Mouse (Mus musculus) ovary, postnatal 10 days (tissue): ENCODE results near the gene Rbm15b.
A peak's percentile ranks its signal among the peaks of the same experiment; 100 is the strongest.

Experiments
- DNase-seq: peaks from one replicate; pipeline ENCODE4 v3.0.0; 2022; ENCODE audit warnings: low spot score

The Rbm15b gene

DNA sequence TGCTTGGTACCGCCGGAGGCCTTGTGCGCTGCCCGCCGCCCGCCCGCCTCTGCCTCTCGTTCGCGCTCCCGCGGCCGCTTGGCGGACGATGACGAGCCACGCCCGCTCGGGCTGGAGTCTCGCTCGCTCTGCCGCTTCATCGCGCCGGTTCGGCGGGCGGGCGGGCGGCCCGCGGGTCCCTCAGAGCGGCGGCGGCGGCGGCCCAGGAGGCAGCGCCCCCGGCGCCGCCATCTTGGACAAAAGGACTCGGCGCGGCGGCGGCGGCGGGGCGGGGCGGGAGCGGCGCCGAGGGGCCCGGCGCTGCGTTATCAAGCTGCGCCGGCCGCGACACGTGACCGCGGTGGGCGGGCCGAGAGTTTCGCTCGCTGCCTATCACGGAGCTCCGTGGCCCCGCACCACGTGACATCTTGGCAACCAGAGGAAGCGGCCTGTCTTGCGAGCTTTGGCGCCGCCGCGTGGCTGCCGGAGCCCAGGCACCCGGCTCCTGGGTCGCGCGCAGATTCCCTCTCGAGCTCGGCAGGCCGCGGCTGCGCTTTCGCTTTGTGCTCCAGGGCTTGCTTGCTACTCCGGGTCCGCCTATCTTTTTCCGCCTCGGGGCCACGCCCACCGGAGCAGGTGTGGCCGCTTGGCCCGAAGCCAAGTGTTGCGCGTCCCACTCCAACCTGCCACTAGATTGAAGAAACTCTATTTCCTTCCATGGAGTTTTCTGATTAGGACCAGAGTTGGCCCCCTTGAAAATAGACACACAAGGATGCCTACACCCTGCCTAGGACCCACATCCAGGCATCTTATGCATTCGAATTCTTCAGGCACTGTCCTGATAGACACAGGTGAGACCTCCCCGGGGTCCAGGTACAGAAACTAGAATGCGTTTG lies at the start of gene Rbm15b:
Rbm15b (minus strand) TSS at position 601 of the 875 bp plus-strand sequence.
- DNase-seq = peak; percentile 87

DNA sequence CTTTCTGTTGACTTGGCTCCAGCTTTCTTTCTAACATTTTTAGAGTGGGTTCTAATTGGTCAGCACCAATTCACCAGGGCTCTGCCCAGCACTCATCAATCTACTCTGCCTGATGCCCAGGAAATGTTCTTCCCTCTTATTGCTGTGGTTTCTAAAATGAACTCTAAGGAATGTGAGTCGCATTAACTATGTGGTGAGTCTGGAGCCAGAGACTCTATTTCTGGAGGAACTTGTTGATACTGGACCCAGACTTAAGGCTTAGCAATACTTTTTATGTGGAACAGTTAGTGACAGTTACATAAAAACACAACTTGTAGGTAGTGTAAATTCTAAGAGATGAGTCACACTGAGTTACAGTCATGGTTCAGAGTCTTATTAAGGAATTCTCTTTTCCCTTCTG lies 47.8 kb upstream of the Rbm15b start:
- DNase-seq = no peak

DNA sequence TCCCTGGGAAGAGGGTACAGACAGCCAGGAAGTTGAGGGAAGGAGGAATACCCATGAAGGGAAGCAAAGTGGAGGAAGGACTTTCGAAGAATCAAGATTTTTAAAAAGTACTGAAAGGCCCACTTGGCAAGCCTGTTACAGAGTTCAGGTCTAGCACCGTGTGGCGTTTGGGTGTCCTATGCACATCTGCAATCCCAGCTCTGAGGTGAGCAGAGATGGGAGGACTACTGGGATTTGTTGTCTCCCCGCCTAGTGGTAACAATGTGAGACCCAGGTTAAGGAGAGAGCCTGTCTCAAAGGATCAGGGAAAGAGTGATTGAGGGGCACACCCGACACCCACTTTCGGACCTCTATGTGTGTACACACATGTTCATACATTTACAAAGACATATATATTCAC lies 27.6 kb upstream of the Rbm15b start:
- DNase-seq = no peak

DNA sequence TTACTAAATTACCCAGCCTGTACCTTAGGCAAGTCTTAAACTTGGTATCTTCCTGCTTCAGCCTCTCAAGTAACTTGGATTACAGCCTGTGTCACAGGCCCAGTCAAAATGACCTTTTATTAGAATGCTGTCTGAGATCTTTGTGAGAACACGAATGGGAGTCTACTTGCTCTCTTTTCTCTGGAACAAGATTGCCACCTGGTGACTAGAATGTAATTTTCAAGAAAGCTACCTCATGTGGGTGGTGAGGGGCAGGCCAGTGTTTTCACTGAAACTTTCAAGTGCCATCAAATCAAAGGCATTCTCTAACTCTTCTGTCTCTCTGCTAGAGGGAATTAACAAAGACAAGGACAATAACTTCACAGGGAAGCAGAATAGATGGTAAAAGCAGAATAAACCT lies 26.5 kb upstream of the Rbm15b start:
- DNase-seq = no peak

DNA sequence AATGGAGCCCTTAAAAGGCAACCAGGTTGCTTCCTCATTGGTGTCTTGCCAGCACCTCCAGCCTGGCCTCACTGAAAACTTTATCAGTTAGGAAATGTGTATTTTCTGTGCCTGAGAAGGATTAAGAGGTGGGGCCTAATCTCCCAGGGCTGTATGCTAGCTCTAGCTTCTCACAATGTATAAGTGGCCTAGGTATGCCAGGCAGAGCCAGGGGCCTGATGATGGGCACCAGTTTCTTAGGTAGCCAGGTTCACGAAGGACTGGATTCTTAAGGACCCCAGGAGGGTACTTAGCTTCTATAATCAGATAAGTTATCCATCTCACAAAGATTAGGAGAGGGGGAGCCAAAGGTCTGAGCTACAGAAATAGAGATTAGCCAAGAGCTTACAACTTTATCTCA lies 24.4 kb upstream of the Rbm15b start:
- DNase-seq = no peak

DNA sequence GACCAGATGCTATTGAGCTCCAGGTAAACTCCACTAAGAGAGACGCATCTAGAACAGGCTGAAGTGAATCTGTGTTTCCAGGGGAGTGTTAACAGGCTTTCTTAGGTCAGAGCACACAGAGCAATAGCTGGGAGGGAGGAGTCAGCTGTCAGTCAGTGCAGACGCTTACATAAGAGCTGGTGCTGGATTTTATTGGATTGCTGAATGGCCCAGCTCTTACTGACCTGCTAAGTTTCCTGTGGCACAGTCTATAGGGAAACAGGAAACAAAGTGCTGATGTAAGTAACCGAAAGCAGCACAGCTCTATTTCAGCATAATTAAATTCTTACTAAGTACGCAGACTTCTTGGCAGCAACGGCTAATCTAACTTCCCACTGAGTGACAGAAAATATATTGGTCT lies 21.5 kb upstream of the Rbm15b start:
- no peak for DNase-seq

DNA sequence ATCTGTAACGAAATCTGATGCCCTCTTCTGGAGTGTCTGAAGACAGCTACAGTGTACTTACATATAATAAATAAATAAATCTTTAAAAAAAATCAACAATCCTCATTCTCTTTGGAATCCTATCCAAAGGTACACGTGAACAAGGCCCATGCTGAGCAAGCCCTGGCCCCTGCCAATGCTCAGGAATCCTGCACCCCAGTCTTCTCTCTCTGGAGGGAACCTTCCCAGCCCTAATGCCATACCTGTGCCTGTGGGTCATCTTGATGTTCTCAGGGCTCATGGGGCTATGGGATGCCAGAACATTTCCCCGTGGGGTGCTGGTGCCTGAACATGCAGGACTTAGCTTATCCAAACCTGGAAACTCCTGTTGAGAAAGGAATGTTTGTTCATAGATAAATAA lies 20.9 kb upstream of the Rbm15b start:
- DNase-seq = no peak

DNA sequence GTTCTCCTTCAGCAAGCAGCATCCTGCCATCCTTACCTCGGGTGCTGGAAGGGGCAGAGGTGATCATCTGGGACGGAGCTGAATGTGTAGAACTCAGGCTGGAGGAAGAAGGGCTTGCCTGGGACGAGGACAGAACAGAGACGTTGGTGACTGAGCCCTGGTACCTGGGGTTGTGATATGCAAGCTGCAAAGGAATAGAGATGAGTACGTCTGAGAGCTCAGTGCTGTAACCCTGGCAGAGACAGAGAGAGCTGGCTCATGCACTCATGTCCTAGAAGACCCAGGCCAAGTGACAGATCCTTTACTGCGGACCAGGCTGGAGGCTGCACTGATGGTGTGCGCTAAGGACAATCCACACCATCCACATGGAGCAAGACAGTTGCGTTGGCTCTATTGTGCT lies 19.4 kb upstream of the Rbm15b start:
- no peak for DNase-seq

DNA sequence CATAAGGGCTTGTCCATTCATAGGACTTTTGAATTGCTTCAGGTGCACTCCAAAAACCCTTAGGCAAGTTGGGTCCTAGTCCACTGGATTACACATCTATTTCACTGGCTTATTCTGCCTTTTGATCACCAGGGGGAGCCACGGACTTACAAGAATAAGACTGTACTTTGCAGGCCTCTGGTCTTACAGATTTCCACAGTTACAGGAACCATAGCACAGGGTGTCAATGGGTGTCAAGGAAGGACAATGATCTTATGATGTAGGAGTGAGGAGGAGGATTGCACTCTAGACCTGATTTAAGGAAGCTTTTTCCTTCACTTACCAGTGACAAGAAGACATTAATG lies 16.5 kb upstream of the Rbm15b start:
- DNase-seq = no peak

DNA sequence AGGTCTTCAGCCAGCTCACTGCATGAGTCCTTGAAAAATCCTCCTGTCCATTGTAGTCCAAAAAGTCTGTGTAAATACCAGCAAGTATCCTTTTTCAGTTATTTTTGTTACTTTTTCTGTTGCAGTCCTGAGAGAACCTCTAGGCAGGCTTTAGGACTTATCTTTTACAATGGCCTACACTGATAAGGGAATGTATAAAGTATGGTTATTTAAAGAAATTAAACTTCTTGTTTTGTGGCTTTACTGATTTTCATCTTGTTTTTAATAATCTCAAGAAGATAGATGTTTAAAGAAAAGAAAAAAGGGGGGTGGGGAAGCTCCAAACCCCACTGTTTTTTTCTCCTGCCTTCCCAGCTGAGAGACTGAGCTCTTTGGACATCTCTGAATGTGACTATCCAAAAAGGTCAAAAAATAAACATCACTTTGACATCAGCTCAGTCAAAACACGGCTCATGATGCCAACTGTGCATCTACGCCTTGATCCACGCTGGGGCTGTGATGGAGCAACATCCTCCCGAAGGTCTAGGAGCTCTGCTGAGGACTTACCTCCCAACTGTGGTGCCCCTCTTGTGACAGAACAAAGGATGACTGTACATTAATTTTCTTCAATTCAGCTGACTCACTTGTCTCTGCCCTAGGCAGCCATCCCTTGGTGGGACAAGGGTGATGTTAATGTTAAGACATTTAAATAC lies 16.0 kb upstream of the Rbm15b start:
- no peak for DNase-seq

DNA sequence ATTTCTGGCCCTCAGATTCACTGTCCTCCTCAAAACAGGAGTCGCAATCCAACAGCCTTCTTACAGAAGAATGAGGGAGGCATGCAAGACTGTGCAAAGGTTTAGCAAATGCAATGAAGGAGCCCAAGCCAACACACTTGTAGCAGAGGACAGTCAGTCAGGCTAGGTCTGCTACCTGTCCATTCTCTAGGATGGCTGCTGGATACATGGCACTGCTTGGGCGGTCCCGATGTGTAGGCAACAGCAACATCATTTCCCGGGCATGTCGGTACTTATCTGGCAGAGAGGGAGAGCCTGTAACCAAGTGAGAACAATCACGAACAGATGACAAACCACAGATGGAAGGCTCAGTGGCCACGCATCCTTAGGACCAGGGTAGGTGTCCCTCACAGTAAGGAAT lies 14.4 kb upstream of the Rbm15b start:
- no peak for DNase-seq

DNA sequence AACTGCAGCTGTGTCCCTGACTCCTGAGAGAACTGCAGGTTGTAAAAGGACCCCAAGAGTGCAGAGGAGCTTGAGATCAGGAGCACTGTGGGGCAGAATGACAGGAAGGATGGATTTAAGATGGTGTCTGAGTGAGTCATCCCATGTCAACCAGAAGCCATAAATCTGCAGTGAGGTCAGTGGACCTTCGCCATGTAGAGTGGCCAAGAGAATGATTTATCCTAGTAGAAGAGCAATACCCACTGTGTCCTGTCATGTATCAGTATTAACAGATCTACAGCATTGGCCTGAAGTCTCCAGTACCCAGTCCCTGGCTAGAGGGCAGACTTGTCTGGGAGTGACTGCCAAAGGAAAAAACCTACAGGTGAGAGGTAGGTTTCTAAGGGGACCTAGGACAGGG lies 11.7 kb upstream of the Rbm15b start:
- no peak for DNase-seq

DNA sequence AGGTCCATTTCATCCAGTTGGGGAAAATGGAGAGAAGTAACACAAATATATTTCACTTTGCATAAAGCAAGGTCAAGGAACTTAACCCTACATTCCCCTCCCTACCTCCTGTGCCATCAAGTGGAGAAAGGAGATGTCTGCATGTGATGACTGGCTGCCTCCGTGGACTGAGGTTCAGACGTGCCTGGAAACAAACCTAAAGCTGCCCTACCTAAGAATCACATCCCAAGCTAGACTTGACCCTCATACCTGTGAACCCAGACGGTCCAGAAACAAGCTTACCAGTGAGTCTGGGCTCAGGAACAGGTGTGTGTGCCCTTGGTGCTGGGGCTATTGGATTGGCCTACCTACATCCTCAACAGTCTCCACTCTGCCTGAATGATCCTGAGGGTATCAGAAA lies 6.1 kb upstream of the Rbm15b start:
- DNase-seq = no peak

DNA sequence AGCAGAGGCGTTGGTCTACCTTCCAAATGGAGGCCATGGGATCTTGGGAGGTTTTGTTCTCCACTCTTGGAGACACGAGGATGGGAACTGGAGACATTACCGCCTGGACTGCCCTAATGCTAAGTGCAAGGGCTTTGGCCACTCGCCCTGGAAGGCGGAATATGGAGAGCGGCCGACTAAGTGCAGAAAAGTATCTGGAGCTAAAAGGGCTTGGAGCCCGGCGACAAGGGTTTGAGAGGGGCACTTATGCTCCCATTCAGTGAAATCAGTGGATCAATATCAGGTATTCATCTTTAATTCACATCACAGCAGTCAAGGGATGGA lies 5.3 kb upstream of the Rbm15b start:
- DNase-seq = no peak

DNA sequence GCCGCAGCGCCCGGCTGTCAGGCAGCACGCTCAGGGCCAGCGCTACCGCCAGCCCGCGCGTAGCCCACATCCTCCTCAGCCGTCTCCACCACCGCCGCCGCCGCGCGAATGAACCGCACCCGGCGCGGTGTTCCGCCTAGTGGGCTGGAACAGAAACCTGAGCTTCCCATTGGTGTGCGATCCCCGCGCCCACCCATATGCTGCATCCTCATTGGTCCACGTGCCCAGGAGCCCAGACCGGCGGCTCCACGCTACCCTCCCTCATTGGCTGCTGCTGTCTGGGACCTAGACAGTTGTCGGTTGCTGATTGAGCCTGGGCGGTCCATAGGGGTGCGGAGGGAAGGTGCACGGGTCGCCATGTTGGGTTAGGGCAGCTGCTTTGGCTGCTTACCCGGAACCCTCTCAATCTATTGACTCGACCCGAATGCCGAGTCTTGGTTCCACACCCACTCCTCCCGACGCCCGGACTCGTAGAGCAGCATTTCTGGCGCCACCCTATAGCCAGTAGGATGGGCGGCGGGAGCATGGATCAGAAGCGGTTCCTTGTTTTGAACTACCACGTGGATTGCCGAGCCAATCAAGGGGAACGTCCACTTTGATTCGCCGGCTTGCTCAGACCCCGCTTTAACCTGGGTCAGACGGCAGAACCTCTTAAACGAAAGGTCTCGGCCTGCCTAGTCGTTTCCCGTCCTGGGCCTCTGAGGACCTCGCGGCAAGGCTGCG lies 4.8 kb upstream of the Rbm15b start, which contains the start of gene Manf:
Manf (minus strand) TSS at position 151 of the 723 bp plus-strand sequence.
- peak; percentile 89 for DNase-seq

DNA sequence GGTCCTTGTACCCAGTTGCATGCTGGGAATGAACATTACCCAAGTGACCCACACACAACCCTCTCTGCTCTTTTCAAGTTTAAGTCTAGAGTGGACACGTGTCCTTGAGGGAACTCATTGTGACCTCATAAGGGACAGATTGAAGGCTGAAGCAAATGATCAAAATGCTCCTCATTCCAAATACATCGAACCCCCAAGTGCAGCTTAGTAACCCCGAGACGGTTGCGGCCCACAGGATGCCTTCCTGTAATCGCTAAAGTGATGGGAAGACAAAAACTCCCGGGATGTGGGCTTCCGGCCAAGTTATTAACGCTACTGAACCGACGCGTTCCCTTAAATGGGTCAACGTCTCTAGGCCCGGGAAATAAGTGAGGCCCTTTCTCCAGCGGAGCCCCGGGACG lies 4.1 kb upstream of the Rbm15b start:
- no peak for DNase-seq

DNA sequence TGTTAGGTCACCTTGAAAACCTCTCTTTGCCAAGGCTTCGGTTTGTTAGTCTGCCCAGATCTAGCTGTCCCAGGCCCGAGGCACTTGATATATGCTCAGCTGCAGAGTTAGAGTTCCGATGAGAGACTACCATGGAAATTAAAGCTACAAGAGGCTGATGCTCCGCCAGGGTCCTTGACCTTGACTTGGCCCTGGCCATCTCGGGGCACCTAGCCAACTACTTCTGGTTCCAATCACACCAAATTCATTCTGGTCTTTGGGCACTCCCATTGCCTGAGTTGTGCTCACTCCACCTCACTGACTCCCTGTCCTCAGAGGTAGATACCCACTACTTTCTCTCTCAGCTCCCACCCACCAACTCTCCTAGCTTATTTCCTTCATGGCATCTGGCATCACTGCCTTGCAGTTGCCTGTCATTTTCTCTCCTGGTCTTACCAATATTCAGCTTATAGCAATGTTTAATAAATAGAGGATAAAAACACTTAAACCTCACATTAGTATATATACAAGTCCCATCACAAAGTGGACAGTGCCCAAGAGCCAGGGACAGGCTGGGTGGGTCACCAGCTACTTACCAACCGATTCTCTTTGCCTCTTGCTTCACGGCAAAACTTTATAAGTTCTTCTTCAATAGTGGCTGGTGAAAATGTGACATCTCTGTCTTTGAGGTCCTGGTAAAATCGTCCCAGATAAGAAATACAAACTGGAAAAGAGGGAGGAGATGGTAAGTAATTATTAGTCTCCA lies 3.4 kb upstream of the Rbm15b start:
- DNase-seq = no peak

DNA sequence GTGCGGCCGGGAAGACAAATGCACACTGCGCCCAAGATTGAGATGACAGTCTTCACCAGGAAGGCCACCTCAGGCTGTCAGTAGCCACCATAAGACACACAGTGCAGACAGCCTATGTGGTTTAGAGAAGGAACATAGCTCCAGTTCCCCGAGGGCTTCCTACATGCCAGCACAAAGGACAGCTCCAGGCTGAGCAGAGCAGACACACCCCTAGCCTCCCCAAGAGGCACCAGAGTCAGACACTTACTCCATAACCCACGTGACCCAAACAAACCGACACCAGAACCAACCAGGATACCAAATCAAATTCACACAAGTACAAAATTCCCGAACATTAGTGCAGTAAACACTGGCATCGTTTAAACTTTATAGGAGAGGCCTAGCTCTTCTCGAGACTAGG lies 2.1 kb upstream of the Rbm15b start:
- DNase-seq = no peak

DNA sequence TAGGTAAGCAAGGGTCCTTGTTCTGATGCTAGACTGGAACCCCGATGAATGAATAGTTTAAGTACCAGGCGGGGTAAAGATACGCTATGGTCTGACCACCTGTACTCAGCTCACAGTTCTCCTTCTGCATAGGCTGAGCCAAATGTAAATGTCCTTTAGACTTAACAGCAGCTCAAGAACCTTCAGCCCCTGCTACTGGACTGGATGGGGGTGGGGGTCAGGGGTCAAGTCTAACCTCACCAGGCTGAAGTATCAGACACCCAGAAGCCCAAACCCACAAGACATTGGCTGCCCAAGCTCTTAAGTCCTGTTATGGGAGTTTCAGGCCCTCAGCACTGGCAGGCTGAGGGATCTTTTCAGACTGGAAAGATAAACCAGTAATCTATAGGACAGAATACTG lies 1.1 kb upstream of the Rbm15b start:
- no peak for DNase-seq

DNA sequence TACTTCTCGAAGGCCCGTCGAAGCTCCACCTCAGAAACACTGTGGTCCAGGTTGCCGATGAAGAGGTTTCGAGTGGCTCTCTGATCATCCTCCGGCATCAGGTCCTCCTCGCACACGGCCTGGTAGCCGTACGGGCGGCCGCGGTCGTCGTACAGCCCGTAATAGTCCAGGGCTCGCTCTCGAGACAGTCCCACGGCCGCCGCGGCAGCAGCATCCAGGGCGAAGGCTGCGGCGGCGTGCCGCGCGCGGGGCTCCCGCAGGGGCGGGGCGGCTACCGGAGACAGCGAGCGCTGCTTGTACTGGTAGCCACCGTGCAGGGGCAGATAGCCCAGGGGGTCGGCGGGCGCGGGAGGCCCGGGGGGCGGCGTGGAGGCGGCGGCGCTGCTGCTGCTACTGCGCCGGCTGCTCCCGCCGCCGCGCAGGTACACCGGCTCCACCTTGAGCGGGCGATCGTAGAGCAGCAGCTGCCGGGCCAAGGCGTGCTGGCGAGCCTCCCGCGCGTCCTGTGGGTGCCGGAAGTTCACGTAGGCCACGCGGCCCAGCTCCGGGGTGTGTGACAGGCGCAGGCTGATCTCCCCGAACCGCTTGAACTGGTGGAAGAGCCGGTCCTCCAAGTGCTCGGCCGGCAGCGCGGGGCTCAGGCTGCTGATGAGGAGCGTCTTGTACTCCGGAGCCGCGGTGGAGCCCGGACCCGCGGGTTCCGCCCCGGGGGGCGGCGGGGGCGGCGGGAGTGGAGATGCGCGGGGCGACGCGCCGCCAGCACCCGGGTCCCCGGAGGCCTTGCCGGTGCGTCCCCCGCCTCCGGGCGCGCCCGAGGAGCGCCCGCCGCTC lies 1.1 kb downstream of the Rbm15b start:
- peak; percentile 9 for DNase-seq
